In the genomic region with DNA sequence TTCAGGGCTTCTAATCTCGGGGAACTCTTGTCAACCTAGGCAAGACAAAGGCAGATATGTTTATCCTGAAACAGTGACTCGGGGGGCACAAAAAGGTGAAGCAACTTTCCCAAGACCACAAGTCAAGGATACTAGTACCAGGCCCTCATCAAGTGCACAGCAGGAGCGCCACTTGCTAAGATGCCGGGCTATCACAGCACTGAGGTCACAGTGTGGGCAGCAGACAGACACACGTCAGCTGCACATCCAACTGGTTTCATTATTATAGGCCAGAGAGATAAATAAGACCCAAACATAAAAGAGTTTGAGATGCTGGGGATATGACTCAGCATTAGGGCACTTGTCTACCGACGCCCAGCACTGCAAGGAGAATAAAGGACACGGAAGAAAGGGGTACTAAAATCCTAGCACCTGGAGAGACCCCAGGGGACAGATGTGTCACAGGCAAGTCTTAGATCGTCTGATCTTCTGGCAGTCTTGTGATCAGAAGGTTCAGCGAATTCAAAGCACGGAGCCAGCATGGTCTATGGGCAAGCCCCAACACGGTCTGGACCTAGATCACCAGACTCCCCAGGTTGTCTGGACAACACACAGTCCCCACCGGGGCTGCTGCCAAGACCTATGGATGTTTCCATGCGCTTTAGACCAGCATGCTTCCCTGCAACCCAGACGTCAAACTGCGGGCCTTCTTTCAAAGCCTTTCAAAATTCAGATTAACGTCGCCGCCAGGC, we compare ENCODE assay signal across 17 mouse cellular contexts.
"Had no signal": no experiment of that assay in that cellular context is flagged by ENCODE, and none has a peak within 500 bp of the region (broad histone marks: within the 10 kb centered on the region; RNA-seq: fewer than 3 reads in every experiment).

No protein-coding gene starts in this region.

- DNase-seq: kidney, adult 2 months; kidney, postnatal 25 days; left cerebral cortex, postnatal 4 days; liver, postnatal 0 days; lung, embryonic 14.5 days; thymus, adult 2 months; thymus, postnatal 14 days; thymus, postnatal 4 days had no signal

- H3K9ac ChIP-seq: limb, embryonic 12.5 days; limb, embryonic 15.5 days; liver, embryonic 14.5 days; liver, postnatal 0 days; lung, embryonic 14.5 days; midbrain, embryonic 13.5 days had no signal

- H3K9me3 ChIP-seq: limb, embryonic 12.5 days; limb, embryonic 15.5 days; midbrain, embryonic 13.5 days had no signal

- H3K4me2 ChIP-seq: limb, embryonic 12.5 days; limb, embryonic 15.5 days; liver, embryonic 11.5 days; lung, embryonic 14.5 days; midbrain, embryonic 13.5 days had no signal

- H3K27ac ChIP-seq: kidney, postnatal 0 days; limb, embryonic 12.5 days; limb, embryonic 15.5 days; liver, embryonic 14.5 days; macrophage; midbrain, embryonic 13.5 days; stomach, postnatal 0 days had no signal

- H3K27me3 ChIP-seq: limb, embryonic 12.5 days; limb, embryonic 15.5 days; midbrain, embryonic 13.5 days had no signal

- H3K4me3 ChIP-seq: limb, embryonic 12.5 days; limb, embryonic 15.5 days; midbrain, embryonic 13.5 days had no signal

- ATAC-seq: lung, postnatal 0 days; midbrain, embryonic 13.5 days had no signal
